Mouse (Mus musculus) brain, embryonic 14.5 days (tissue): ENCODE measurements around the gene Dhx34.

Experiments
- CTCF ChIP-seq: fragments of 200-500 bp; IDR thresholded peaks from 2 replicates; pipeline ENCODE4 v1.5.1; 2012; ENCODE audit warnings: inconsistent platforms, mild to moderate bottlenecking, moderate library complexity, borderline replicate concordance; ENCODE audit not compliant: insufficient read depth, insufficient read length; ENCODE audit errors: extremely low read depth
- POLR2A ChIP-seq: fragments of 200-500 bp; IDR thresholded peaks from 2 replicates; pipeline ENCODE4 v1.6.1; 2012; ENCODE audit warnings: mild to moderate bottlenecking, inconsistent platforms, borderline replicate concordance; ENCODE audit not compliant: poor library complexity, insufficient read depth, insufficient read length, severe bottlenecking; ENCODE audit errors: extremely low read depth

GRCm38 (mm10) chr7:16254195-16254594, 32.4 kb upstream of the Dhx34 start:
- TF ChIP-seq POLR2A (no peak), CTCF (no peak)
